Mouse (Mus musculus) C2C12 (cell line): ENCODE data around the gene Slc13a3. TPM values are rescaled to one million over a fixed set of nuclear protein-coding genes. Genes with fewer than 3 reads are reported as not detected.

Source experiments
- H3K27me3 ChIP-seq: one replicate; pipeline ENCODE4 v1.6.1; 2011; ENCODE audit not compliant: control insufficient read depth, insufficient read depth, insufficient read length
- H3K36me3 ChIP-seq: one replicate; pipeline ENCODE4 v1.6.1; 2011; ENCODE audit not compliant: control insufficient read depth, insufficient read depth
- H3K4me3 ChIP-seq: one replicate; pipeline ENCODE4 v1.5.1; 2011; ENCODE audit warnings: mild to moderate bottlenecking, control low read depth; ENCODE audit not compliant: poor library complexity, insufficient read depth, severe bottlenecking
- H3K79me2 ChIP-seq: one replicate; pipeline ENCODE4 v1.6.1; 2011; ENCODE audit not compliant: control insufficient read depth, insufficient read depth
- H3K79me3 ChIP-seq: one replicate; pipeline ENCODE4 v1.6.1; 2011; ENCODE audit warnings: low read depth, control low read depth
- H3ac ChIP-seq: one replicate; pipeline ENCODE3; 2011; ENCODE audit warnings: low read depth; ENCODE audit not compliant: control insufficient read depth, insufficient read length
- CEBPB ChIP-seq: IDR thresholded peaks from one replicate; pipeline ENCODE4 v1.6.1; 2011; ENCODE audit warnings: low read depth, mild to moderate bottlenecking, control low read depth, moderate library complexity
- CTCF ChIP-seq: IDR thresholded peaks from one replicate; pipeline ENCODE4 v1.5.1; 2011; ENCODE audit not compliant: control insufficient read depth, insufficient read depth, insufficient read length
- FOSL1 ChIP-seq: IDR thresholded peaks from one replicate; pipeline ENCODE4 v1.8.0; 2011; ENCODE audit warnings: mild to moderate bottlenecking, low read length; ENCODE audit not compliant: poor library complexity, insufficient read depth, severe bottlenecking
- MAX ChIP-seq: IDR thresholded peaks from one replicate; pipeline ENCODE4 v1.6.1; 2011; ENCODE audit warnings: mild to moderate bottlenecking, control low read depth
- MYOD1 ChIP-seq: IDR thresholded peaks from one replicate; pipeline ENCODE4 v1.6.1; 2011; ENCODE audit warnings: low read depth; ENCODE audit not compliant: control insufficient read depth, insufficient read length
- MYOG ChIP-seq: IDR thresholded peaks from one replicate; pipeline ENCODE4 v1.6.1; 2011; ENCODE audit not compliant: control insufficient read depth, insufficient read length; ENCODE audit errors: extremely low read depth
- USF1 ChIP-seq: IDR thresholded peaks from one replicate; pipeline ENCODE4 v1.6.1; 2011; ENCODE audit warnings: low read depth, mild to moderate bottlenecking, control low read depth, moderate library complexity
- polyA plus RNA-seq: library from polyadenylated mRNA; unstranded; fragments of >200 nt; fragmentation: generic; extraction: Trizol; gene quantifications from one replicate; pipeline ENCODE4 v1.2.1, GENCODE M21; 2012; ENCODE audit warnings: missing spikeins

Gene Slc13a3
- polyA plus RNA-seq, 1 experiment = not detected

GRCm38 (mm10) chr2:165444861-165445260, 28.2 kb downstream of the Slc13a3 start:
- TF ChIP-seq CEBPB = no peak
- no peak for TF ChIP-seq FOSL1
- TF ChIP-seq MYOD1 = no peak
- no peak for TF ChIP-seq USF1
- TF ChIP-seq CTCF = no peak
- no peak for TF ChIP-seq MAX
- no peak for TF ChIP-seq MYOG
- Histone ChIP-seq H3ac (no peak overlapping the region), H3K36me3 (no peaks in the 10 kb centered on the region), H3K79me3 (no peaks in the 10 kb centered on the region), H3K27me3 (peaks cover 31% of the 10 kb centered on the region), H3K4me3 (no peak overlapping the region), H3K79me2 (no peaks in the 10 kb centered on the region)

DNA sequence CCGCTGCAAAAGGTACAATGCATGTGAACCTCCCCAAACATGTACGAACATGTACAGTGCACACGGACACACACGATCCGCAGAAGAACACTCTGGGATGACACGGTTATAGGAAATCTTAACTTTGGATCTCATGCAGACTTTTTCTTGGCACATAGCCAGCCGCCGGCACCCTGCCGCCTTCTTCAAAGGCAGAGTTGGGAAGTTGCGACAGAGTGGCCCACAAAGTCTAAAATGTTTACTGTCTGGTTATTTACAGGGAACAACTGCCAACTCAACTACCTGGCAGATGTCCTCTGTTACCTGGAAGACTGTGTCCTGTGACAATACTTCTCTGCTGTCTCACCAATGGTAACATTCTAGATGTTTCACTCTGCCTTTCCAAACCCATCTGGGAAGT, 30.0 kb downstream of the Slc13a3 start:
- TF ChIP-seq FOSL1 (no peak), MAX (no peak), CEBPB (no peak), USF1 (no peak), CTCF (no peak), MYOD1 (no peak), MYOG (no peak)
- Histone ChIP-seq H3K79me2 (no peaks in the 10 kb centered on the region), H3K79me3 (no peaks in the 10 kb centered on the region), H3ac (no peak overlapping the region), H3K27me3 (peaks cover 42% of the 10 kb centered on the region), H3K4me3 (no peak overlapping the region), H3K36me3 (no peaks in the 10 kb centered on the region)

- H3K79me2 ChIP-seq = no peaks in the 10 kb centered on the region
- H3K27me3 ChIP-seq = peaks cover 44% of the 10 kb centered on the region
- H3K79me3 ChIP-seq = no peaks in the 10 kb centered on the region
- H3ac ChIP-seq = no peak overlapping the region
- H3K4me3 ChIP-seq = no peak overlapping the region
- H3K36me3 ChIP-seq = no peaks in the 10 kb centered on the region
- TF ChIP-seq CTCF = no peak
- no peak for TF ChIP-seq MYOD1
- TF ChIP-seq MAX = no peak
- TF ChIP-seq CEBPB = no peak
- TF ChIP-seq USF1 = no peak
- TF ChIP-seq MYOG = no peak
- TF ChIP-seq FOSL1 = no peak
These were observed 31.4 kb downstream of the Slc13a3 start for GRCm38 (mm10) chr2:165441613-165442012.

DNA sequence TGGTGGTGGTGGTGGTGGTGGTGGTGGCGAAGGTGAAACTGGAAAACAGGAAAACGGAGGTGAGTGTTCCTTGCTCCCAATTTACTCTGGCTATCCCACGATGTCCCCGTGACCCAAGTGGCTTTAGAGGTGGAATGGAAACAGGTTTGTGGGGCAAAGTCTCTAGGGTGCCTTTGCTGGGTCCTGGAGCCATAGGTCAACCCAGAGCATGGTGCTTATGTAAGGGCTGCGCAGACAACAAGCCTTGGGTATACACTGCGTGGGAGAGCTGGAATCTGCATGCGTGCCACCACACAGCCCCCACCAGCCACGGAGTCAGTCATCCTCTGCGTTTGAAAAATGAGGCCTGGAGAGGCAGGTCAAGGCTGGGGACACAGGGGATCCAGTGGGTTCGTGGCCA, 33.4 kb downstream of the Slc13a3 start:
- Histone ChIP-seq H3K36me3 (no peaks in the 10 kb centered on the region), H3K79me2 (no peaks in the 10 kb centered on the region), H3K4me3 (no peak overlapping the region), H3ac (no peak overlapping the region), H3K79me3 (no peaks in the 10 kb centered on the region), H3K27me3 (peaks cover 49% of the 10 kb centered on the region)
- TF ChIP-seq MYOG (no peak), USF1 (no peak), FOSL1 (no peak), MYOD1 (no peak), MAX (no peak), CTCF (no peak), CEBPB (no peak)

- H3K79me2 ChIP-seq = no peaks in the 10 kb centered on the region
- no peak overlapping the region for H3K4me3 ChIP-seq
- no peak overlapping the region for H3ac ChIP-seq
- TF ChIP-seq CEBPB (no peak), MYOG (no peak), USF1 (no peak), MAX (no peak), CTCF (no peak), FOSL1 (no peak), MYOD1 (no peak)
- no peaks in the 10 kb centered on the region for H3K79me3 ChIP-seq
- H3K27me3 ChIP-seq = peaks cover 50% of the 10 kb centered on the region
- H3K36me3 ChIP-seq = no peaks in the 10 kb centered on the region
These were observed 34.1 kb downstream of the Slc13a3 start for GRCm38 (mm10) chr2:165438881-165439280.

- Histone ChIP-seq H3K79me2 (no peaks in the 10 kb centered on the region), H3K79me3 (no peaks in the 10 kb centered on the region), H3K36me3 (no peaks in the 10 kb centered on the region), H3ac (no peak overlapping the region), H3K4me3 (no peak overlapping the region), H3K27me3 (peaks cover 55% of the 10 kb centered on the region)
- no peak for TF ChIP-seq MAX
- TF ChIP-seq CEBPB = no peak
- TF ChIP-seq CTCF = no peak
- TF ChIP-seq MYOD1 = no peak
- no peak for TF ChIP-seq USF1
- no peak for TF ChIP-seq MYOG
- no peak for TF ChIP-seq FOSL1
These were observed 44.3 kb downstream of the Slc13a3 start for GRCm38 (mm10) chr2:165428694-165429093.
